Mouse (Mus musculus) kidney, postnatal 25 days (tissue): ENCODE measurements around the gene Inka2.
A peak's percentile ranks its signal among the peaks of the same experiment; 100 is the strongest.

Experiments used
- DNase-seq, 2 experiments: peaks; one replicate each; pipeline ENCODE4 v3.0.0; 2021; ENCODE audit warnings: mixed read lengths in 2 of 2

Gene Inka2

DNA sequence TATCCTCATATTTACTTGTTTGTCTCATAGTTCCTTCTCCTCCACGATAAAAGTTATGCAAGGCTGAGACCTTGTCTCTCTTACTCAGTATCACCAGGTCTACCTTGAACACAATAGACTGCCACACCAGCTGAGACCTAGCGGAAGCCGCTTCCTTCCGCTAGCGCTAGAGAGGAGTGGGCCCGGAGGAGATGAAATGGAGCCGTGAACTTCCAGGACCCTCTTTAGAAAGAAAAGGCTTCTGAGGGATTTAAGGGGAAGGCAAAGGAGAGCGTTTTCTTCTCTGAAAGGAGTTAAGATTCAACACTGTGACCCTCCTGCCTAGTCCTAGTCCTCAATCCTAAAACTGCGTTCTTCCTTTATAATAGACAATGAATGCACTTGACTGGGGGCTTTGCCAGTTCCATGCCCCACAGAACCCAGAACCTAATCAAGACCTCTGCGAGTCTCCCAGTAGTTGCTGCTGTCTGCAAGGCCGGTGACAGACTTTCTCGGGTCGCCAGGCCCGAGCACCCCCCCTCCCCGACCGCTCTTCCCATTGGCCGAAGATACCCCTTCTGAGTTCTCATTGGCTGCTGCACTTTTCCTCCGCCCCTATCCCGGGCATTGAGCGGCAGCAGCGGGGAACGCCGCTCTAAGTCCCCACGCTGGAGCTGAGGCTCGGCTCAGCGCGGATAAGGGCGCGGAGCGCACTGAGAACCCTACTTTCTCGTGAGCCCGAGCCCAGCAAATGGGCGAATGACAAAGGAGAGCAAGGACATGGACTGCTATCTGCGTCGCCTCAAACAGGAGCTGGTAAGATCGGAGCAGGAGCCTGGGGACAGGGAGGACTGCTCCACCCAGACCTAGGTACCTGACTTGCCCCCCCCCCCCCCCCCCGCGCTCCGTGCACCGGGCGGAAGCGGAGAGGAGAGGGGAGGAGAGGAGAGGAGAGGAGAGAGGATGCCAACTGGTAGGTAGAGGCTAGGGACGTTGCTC, at the start of gene Inka2:
TSS of gene Inka2 (plus strand) at position 569 of the 978 bp plus-strand sequence.
- peak; percentile 78 to 90 for DNase-seq

DNA sequence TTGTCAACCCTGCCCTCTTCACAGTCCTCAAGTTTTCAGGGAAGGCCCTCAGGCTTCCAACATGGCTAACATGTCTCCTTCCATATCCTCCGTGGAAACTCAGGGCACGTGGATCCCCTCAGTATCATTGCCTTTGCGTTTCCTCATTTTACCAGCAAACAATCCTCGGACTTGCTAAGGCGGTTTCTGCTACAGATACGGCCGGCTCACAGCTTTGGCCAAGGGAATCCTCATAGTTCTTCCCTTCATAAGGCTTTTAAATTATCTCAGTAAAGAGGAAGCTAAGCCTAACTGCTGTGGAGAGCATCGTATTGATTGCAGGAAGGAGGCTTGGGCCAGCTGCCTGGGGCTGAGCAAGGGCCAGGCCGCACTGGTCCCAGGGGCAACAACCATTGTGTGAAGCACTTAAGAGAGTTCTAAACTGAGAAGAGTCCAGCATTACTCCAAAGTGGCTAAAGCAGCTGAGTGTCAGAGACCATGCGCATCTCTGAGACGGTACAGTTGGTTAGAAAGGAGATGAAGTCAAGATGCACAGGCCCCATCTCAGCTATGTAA, 49.3 kb upstream of the Inka2 start:
- no peak for DNase-seq

DNA sequence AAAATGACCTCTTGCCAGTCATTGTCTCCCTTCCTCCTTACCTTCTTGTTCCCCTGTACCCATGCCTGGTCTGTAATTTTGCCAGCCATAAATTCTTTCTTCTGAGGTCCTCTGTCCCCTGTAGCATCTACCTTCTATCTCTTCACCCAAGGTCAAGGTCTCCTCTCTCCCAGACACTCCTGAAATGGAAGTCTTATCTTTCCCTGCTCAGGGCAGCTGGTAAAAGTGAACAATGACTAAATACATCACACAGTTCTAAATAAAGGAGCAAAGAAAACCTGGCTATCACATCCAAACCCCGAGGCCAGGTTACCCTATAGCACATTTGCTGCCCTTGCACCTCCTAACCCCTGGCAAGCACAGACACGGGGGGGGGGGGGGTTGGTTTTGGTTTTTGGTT, 43.9 kb upstream of the Inka2 start:
- DNase-seq: no peak

DNA sequence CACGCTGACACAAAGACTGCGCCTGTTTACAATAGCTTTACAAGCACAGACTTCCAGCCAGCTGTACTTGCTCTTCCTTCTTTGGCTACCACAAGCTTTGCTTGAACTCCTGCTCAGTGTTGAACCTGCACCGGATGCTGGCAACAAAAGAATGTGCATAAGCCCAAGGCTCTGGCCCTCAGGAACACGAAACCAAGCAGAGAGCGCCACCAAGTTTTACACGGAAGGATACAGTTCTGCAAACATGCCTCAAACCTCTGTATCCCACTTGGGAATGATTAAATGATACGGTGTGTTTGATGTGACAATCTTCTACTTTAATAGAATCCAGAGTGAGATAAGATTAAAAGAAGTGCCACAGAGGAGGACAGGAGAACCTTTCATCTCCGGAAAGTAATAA, 41.4 kb upstream of the Inka2 start:
- DNase-seq: peak; percentile 20 to 46

DNA sequence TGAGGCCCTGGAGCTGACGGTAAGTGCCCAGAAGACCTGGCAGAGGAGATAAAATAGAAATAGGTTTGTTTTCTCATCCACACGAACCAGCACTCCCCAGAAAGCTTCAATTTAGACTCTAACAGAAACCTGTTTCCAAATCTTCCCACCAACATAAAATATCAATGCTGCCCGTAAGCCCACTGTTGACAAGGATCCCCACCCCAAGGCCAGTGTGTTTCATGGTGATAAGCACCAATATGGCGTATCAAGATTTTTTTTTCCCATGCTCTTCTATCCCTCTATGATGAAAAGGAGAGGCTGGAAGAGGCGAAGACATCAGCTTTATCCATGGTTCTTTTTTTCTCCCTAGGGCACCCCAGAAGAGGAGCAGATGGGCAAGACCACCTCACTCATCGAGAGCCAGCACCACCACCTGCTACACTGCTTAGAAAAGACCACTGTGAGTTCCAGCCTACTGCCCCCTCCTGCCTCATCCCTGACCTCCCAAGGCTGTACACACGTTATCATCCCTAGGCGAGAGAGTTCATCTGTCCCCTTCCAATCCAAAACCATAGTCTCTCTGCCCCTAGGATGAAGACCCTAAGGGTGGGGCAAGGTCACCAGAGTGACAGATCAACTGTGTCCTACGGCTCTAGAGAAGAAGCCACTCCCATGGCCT, 39.2 kb upstream of the Inka2 start:
- no peak for DNase-seq

DNA sequence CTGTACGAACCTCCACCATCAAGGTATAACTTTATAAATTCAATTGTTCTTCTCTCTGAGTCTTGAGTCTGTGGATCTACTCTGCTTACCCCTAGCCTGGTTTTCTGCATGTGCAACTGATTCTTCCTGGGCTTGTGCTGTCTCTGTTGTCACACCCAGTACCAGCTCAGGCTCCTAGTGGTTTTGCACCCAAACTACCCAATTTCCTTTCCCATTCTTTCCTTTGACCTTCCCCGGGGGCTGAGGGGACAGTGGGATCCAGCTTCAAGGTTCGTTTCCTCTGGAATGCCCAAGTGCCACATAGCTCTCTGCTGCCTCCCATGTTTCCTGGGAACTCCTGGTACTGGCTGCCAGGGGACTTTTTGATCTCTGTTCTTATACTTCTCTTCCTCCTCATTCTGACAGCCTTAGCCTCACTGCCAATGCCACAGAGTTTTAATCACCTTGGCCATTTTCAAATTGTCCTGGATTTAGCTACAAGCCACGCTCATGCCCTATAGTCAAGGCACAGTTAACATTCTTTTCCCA, 37.3 kb upstream of the Inka2 start:
- no peak for DNase-seq

DNA sequence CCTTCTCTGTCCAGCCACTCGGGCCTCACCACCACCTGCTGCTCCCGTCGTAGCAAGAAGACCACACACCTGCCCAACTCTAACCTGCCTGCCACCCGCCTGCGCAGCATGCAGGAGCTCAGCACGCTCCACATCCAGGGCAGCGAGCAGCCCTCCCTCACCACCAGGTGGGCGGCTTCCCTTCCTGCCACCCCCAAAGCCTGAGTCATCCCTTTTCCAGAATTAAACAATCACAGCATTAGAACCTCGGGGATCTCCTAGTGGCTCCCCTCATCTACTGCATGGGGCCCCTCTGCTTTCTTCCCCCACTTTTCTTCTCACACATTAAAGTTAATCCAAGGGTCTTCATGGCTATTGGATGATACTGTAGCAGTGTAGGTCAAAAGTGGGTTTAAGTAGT, 36.2 kb upstream of the Inka2 start:
- no peak for DNase-seq

DNA sequence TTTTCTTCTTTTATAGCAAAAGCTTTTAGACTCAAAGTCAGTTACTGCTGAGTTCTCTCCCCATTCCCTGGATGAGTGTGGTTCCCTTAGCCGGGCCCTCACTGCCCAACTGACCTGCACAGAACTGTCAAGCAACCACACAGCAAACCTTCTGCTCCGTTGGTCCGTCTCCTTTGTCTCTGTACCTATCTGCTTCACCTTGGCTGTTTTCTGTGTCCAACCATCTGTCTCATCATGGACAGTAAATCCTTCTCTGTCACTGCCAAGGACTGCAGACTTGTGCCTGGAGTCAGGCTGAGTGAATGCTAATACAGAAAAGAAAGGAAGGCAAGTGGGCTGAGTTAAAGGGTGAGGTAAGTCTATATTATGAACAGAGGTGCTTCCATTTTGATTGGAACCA, 34.6 kb upstream of the Inka2 start:
- no peak for DNase-seq

DNA sequence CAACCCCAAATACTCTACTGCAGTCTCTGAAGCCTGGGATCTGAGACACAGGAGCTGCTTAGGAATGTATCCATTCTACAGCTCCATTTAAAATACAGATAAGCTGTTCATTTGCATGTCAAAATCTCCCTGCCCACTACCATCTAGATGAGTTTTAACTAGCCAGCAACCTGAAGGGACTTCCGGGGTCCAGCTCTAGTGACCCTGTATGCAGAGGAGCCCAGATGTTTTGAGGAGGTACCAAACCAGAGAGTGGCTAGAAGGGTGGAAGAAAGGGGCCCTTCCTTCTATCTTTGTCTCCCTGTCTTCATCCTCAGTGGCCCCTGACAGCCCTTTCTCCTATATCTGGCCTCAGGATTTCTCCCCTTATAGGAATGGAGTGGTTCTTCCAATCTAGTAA, 33.6 kb upstream of the Inka2 start:
- no peak for DNase-seq

DNA sequence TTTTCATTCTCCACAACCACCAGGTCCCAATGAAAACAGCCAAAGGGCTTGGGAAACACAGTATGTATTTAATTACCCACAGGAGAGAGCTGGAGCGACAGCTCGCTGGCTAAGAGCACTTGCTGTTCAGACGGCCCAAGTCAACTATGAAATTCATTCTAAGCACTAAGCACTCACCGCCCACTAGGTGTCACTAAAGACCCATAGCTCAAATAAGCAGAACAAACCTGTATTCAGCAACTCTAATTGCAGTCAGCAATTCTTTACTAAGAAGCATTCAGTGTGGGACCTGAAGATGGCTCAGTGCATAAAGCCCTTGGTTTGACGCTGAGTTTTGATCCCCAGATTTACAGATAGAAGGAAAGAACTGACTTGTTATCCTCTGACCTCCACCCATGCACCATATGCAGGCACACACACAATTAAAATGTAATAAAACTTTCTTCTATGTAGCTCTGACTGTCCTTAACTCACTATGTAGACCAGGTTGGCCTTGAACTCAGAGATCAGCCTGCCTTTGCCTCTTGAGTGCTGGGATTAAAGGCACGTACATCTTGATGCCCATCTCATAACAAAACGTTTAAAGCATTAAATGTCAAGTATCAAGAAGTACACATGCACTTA, 29.7 kb upstream of the Inka2 start:
- peak; percentile 65 to 77 for DNase-seq

DNA sequence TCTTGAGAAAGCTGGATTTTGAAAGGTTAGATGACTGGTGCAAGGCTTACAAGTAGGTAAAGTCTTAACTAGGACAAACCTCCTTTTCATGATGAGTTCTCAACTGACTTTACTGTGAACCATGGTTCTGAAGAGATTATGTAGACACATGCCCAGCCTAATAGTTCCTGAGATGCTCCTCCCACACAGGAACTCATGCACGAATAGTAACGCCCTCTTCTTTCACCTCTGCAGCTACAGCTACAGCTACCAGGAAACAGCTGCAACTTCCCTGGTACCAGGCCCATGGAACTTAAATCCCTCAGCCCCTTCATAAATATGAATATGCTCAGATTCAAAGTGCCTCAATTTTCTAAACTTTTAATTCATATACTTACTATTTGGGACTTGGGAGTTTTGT, 28.5 kb upstream of the Inka2 start:
- DNase-seq: no peak

DNA sequence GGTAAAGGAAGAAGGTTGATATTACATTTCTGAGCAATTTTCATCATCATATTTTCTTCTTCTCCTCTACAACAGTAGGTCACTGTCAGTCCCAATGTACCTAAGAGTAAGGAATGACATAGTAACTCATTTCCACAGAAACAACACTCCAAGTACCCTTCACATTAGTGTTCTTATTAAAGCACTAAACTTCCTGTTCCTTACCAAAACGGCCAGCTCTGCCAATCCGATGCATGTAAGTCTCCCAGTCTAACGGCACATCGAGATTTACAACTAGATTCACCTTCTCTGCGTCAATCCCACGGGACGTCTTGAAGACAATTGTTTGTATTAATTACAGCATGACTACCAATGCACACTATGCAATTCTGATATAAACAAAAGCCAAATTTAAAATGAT, 24.1 kb upstream of the Inka2 start:
- DNase-seq: no peak

DNA sequence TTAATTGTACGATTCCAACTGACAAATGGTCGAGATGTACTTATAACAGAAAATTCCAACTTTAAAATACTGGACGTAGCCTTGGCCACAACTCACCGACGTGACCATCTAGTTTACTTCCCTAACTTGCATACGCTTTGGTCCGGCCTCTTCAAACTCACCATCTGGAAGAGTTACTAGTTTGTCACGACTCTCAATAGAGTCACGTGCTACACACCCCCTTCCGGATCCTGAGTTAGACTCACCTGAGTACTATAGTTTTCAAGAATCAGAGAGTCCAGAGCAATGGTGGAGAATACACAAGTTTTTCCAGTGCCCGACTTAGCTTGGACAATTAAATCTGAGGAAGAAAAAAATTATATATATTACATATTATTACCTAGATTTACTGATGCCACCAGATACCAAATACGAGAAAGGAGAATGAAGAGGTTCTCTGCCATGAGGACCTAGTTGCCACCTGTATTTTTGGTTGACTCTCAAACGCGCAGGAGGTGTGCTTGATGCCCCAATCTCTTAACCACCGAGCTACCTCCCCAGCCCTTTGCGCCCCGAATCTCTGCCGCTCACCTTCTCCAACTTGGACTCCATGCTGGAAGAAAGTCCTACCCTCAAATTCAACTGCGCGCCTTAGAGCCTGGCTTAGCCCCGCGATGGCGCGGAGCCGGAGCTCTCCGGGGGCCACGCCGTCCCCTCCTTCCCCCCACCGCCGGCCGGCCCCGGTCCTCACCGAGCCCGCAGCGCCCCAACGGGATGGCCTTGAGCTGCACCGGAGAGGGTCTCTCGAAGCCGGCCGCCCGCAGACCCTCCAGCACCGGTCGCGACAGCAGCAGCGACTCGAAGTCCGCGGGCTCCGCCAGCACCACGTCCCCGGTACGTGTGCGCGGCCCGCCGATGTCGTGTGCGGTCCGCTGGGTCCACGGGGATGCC, 17.7 kb upstream of the Inka2 start:
- DNase-seq: no peak

DNA sequence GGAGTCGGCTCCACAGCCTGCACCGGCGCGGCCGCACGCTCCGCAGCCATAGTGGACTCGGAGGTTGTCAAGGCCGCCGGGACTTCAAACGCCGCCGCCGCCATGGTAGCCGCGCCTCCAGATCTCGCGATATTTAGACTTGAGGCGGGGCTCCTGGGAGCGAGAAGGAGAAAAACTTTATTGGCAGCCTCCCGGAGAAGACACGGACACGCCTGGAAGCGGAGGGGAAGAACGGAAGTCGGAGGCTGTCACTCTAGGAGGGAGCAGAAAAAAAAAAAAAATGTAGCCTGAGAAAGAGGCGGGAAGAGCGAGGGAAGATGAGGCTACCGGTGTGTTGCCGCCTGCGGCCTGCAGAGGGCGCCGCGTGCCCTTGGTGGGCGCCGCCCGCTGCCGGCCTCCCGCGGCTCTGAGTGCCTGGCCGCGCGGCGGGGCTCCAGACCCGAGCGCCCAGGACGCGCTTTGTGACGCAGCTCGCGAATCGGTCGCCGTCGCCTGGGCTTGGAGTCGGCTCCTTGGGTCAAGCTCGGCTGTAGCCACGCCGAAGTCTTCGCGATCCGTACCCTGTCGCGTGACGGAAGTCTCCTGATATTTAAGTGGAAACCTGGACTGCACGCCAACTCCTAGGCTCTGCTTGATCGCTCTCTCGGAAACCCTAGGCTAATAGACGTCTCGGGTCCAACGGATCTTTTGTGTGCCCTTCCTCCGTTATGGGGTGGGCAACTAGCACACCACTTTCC, 16.9 kb upstream of the Inka2 start, which contains the start of gene Ddx20:
TSS of gene Ddx20 (minus strand) at position 251 of the 737 bp plus-strand sequence.
- peak; percentile 97 to 98 for DNase-seq

DNA sequence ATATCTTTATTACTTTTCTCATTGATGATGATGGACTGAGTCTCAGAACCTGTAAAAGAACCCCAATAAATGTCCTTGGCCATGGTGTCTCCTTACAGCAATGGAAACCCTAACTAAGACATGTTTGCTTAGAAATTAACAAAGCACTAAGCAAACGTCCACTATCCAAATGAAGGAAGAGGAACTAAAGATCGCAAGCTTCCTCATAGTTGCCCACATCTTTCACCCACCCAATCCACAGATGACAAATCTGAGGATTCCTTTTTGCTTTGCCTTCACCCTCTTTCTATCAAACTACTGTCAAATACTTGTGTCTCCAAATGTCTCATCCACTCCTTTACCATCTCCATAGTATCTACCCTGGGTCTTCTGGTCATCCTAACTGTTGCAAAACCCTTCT, 15.9 kb upstream of the Inka2 start:
- no peak for DNase-seq

DNA sequence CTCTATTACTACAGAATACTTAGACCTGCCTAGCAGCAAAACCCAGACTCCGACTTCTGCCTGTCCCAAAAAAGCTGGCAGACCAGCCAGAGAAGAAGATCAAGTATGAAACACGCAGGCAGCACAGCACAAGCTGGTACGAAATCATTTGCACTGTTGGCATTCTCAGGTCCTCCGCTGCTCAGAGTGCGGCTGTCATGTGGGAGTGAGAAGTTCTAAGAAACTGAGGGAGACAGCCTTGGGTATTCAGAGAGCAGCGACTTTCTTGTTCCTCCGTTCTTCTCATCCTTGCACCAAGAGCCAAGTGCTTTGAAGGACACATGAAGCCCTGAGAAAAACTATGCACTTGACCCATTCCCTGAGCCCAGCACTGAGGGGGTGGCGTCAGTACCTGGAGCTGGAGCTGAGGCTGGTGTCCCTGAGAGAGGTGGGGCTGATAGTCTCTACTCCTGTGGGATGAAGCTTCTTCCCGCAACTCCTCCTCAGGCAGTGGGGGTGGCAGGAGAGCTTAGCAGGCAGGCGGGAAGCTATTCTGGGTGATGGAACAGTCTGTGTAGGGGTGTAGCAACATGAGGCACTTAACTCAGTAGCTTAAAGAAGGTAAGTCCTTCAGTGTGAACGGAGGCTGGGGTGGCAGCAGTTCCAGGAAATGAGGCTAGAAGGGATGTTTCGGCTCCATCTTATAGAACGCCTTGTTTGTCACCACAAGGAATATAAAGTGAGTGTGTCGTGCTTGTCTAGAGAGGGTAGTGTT, 10.9 kb upstream of the Inka2 start:
- DNase-seq: no peak

DNA sequence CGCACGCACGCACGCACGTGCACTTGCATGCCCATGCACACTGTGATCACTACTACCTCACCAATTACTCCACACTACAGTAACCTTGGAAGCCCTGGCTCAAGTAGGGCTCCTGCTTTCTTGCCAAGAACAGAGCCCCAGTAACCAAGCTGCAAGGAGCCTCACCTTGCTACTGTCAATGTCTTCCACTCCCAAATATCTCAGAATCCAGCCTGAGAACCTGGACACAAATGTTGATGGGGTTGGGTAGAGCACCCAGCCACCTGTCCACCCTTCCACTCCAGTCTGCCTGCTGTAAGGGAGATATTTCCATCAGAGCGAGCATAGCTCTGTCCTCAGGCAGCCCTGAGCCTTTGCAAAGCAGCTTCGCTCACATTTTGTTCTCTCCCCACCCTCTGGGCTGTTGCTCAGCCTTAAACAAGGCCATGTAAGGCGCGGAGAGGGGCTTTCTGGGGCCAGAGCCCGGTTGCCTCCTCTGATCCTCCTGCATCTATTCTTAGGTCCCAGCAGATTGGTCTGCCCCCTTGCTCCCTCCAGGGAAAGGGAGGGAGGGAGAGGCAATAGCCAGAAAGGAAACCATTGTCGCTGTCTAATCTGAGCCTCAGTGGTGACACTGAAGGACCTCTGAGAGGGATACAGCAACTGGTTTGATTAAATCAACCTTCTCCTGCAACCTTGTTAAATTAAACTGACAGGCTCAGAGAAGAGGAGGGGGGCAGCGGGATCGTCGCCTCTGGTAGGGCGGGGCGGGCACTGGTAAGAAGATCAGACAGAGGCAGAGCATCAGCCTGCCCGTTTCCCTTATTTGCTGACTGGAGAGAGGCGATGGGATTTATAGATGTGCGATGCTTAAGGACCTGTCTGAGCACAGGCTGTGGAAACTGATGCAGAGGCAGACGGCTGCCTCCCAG, 8.7 kb upstream of the Inka2 start:
- DNase-seq: no peak

DNA sequence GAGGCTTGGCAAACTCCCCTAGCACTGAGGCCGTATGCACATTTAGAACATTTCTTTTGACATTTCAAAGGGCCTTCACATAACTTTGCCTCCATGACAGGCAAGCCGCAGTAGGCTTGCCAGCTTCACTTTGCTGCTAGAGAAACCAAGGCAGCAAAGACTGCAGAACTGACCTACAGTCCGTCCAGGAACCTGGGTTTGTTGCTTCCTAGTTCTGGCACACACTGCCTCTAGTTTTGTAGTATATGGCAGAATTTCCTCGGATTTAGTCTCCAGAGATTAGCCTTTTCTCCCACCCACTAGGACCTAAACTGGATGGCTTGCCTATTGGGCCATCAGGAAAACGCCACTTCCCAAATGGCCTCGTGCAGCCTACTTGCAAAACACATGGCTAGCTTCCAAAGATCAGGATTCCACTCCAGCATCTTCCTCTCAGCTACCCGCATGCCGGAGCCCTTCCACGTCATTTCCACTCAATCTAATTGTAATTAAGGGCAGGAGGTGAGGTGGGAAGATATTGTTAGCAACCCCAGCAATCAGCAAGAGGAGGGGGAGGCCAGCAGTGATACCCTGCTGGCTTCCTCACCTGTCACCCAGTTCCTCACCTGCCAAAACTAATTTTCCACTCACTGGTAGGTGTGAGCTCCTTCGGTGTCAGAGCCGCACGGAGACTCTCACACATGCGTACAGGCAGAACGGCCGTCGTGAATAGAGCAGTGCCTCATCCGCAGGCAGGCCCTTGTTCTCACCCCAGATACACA, 7.8 kb upstream of the Inka2 start:
- no peak for DNase-seq

DNA sequence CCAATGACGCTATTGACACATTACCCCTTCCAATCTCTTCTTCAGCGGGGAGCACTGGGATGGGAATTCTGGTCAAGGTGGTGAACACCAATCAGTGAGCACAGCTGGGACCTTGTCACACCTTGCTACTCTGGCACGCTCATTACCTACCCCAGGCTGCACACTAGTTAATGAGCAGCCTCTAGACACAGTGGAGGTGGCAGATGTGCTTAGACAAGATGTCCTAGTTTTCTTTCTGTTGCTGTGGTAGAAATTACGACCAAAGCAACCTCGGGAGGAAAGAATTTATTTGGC, 7.3 kb upstream of the Inka2 start:
- DNase-seq: no peak
